Mouse (Mus musculus): ENCODE data around the gene Washc3. TPM values are rescaled to one million over a fixed set of nuclear protein-coding genes. Genes with fewer than 3 reads are reported as not detected.

Washc3 gene
- polyA plus RNA-seq, 1 experiment from 2014 or later: 53.4 TPM

GRCm38 (mm10) chr10:88202581-88202980 is 1.7 kb downstream of the Washc3 start:
- H3K9me3 ChIP-seq (replicated peaks; ENCODE audit: control insufficient read depth, low read length): no peaks in the 10 kb centered on the region
- H3K27ac ChIP-seq (ENCODE audit: low read depth, low read length): no peak overlapping the region
- no peak overlapping the region for H3K4me3 ChIP-seq (ENCODE audit: low read depth, low read length)
- no peak overlapping the region for H3K9ac ChIP-seq (ENCODE audit: low read depth, low read length)
- H3K36me3 ChIP-seq (ENCODE audit: control insufficient read depth, insufficient read depth, low read length): no peaks in the 10 kb centered on the region; the same call in none of the 2 replicates
- H3K4me2 ChIP-seq: no peak overlapping the region
- WGBS (ENCODE audit: insufficient replicate concordance): 78% methylated on average over 8 of the region's 8 CpGs
- ATAC-seq (replicated peaks; ENCODE audit: insufficient number of reproducible peaks, low FRiP score, low TSS enrichment): no peak
- 0 out of 2 replicates have a peak, but pooled peaks cover 3% of the 10 kb centered on the region for H3K4me1 ChIP-seq (ENCODE audit: control insufficient read depth, insufficient read depth, low read length)
- no peaks in the 10 kb centered on the region for H3K27me3 ChIP-seq (ENCODE audit: control insufficient read depth, insufficient read depth, low read length)

- no peak for ATAC-seq (replicated peaks; ENCODE audit: insufficient number of reproducible peaks, low FRiP score, low TSS enrichment)
- 87% methylated on average over 6 of the region's 6 CpGs for WGBS (ENCODE audit: insufficient replicate concordance)
- Histone ChIP-seq H3K4me2 (no peak overlapping the region), H3K9ac (ENCODE audit: low read depth, low read length) (no peak overlapping the region), H3K27me3 (ENCODE audit: control insufficient read depth, insufficient read depth, low read length) (no peaks in the 10 kb centered on the region), H3K27ac (ENCODE audit: low read depth, low read length) (no peak overlapping the region), H3K4me1 (ENCODE audit: control insufficient read depth, insufficient read depth, low read length) (0 out of 2 replicates have a peak, but pooled peaks cover 3% of the 10 kb centered on the region), H3K36me3 (ENCODE audit: control insufficient read depth, insufficient read depth, low read length) (no peaks in the 10 kb centered on the region; the same call in none of the 2 replicates), H3K9me3 (replicated peaks; ENCODE audit: control insufficient read depth, low read length) (no peaks in the 10 kb centered on the region), H3K4me3 (ENCODE audit: low read depth, low read length) (no peak overlapping the region)
Measured at GRCm38 (mm10) chr10:88203236-88203635, 2.3 kb downstream of the Washc3 start.

- WGBS (ENCODE audit: insufficient replicate concordance): 97% methylated on average over 5 of the region's 5 CpGs
- Histone ChIP-seq H3K36me3 (ENCODE audit: control insufficient read depth, insufficient read depth, low read length) (no peaks in the 10 kb centered on the region), H3K9ac (ENCODE audit: low read depth, low read length) (no peak overlapping the region), H3K4me3 (ENCODE audit: low read depth, low read length) (no peak overlapping the region), H3K9me3 (replicated peaks; ENCODE audit: control insufficient read depth, low read length) (no peaks in the 10 kb centered on the region), H3K4me1 (ENCODE audit: control insufficient read depth, insufficient read depth, low read length) (no peaks in the 10 kb centered on the region), H3K27ac (ENCODE audit: low read depth, low read length) (no peak overlapping the region), H3K4me2 (no peak overlapping the region), H3K27me3 (ENCODE audit: control insufficient read depth, insufficient read depth, low read length) (no peaks in the 10 kb centered on the region)
- ATAC-seq (replicated peaks; ENCODE audit: insufficient number of reproducible peaks, low FRiP score, low TSS enrichment): no peak
Measured at GRCm38 (mm10) chr10:88212644-88213043, 11.8 kb downstream of the Washc3 start.

- Histone ChIP-seq H3K4me3 (ENCODE audit: low read depth, low read length) (no peak overlapping the region), H3K36me3 (ENCODE audit: control insufficient read depth, insufficient read depth, low read length) (no peaks in the 10 kb centered on the region), H3K9ac (ENCODE audit: low read depth, low read length) (no peak overlapping the region), H3K27me3 (ENCODE audit: control insufficient read depth, insufficient read depth, low read length) (no peaks in the 10 kb centered on the region), H3K4me2 (no peak overlapping the region), H3K4me1 (ENCODE audit: control insufficient read depth, insufficient read depth, low read length) (no peaks in the 10 kb centered on the region), H3K9me3 (replicated peaks; ENCODE audit: control insufficient read depth, low read length) (no peaks in the 10 kb centered on the region), H3K27ac (ENCODE audit: low read depth, low read length) (no peak overlapping the region)
- no peak for ATAC-seq (replicated peaks; ENCODE audit: insufficient number of reproducible peaks, low FRiP score, low TSS enrichment)
- WGBS (ENCODE audit: insufficient replicate concordance): 91% methylated on average over 20 of the region's 20 CpGs
Measured at GRCm38 (mm10) chr10:88214800-88215514, 14.1 kb downstream of the Washc3 start.

- Histone ChIP-seq H3K27ac (ENCODE audit: low read depth, low read length) (no peak overlapping the region), H3K27me3 (ENCODE audit: control insufficient read depth, insufficient read depth, low read length) (no peaks in the 10 kb centered on the region), H3K4me3 (ENCODE audit: low read depth, low read length) (no peak overlapping the region), H3K9me3 (replicated peaks; ENCODE audit: control insufficient read depth, low read length) (no peaks in the 10 kb centered on the region), H3K4me2 (no peak overlapping the region), H3K9ac (ENCODE audit: low read depth, low read length) (no peak overlapping the region), H3K36me3 (ENCODE audit: control insufficient read depth, insufficient read depth, low read length) (no peaks in the 10 kb centered on the region), H3K4me1 (ENCODE audit: control insufficient read depth, insufficient read depth, low read length) (no peaks in the 10 kb centered on the region)
- 95% methylated on average over 3 of the region's 3 CpGs for WGBS (ENCODE audit: insufficient replicate concordance)
- no peak for ATAC-seq (replicated peaks; ENCODE audit: insufficient number of reproducible peaks, low FRiP score, low TSS enrichment)
Measured at GRCm38 (mm10) chr10:88218161-88218560, 17.3 kb downstream of the Washc3 start.

- H3K27ac ChIP-seq (ENCODE audit: low read depth, low read length): no peak overlapping the region
- no peaks in the 10 kb centered on the region for H3K4me1 ChIP-seq (ENCODE audit: control insufficient read depth, insufficient read depth, low read length)
- H3K36me3 ChIP-seq (ENCODE audit: control insufficient read depth, insufficient read depth, low read length): 0 out of 2 replicates have a peak, but pooled peaks cover 2% of the 10 kb centered on the region
- H3K4me3 ChIP-seq (ENCODE audit: low read depth, low read length): no peak overlapping the region
- H3K4me2 ChIP-seq: no peak overlapping the region
- no peaks in the 10 kb centered on the region for H3K27me3 ChIP-seq (ENCODE audit: control insufficient read depth, insufficient read depth, low read length)
- H3K9me3 ChIP-seq (replicated peaks; ENCODE audit: control insufficient read depth, low read length): no peaks in the 10 kb centered on the region
- ATAC-seq (replicated peaks; ENCODE audit: insufficient number of reproducible peaks, low FRiP score, low TSS enrichment): no peak
- 90% methylated on average over 5 of the region's 5 CpGs for WGBS (ENCODE audit: insufficient replicate concordance)
- no peak overlapping the region for H3K9ac ChIP-seq (ENCODE audit: low read depth, low read length)
Measured at GRCm38 (mm10) chr10:88221718-88222117, 20.8 kb downstream of the Washc3 start.

GRCm38 (mm10) chr10:88225421-88225820 is 24.5 kb downstream of the Washc3 start:
- H3K27me3 ChIP-seq (ENCODE audit: control insufficient read depth, insufficient read depth, low read length): no peaks in the 10 kb centered on the region
- no peak overlapping the region for H3K27ac ChIP-seq (ENCODE audit: low read depth, low read length)
- 0 out of 2 replicates have a peak, but pooled peaks cover 2% of the 10 kb centered on the region for H3K36me3 ChIP-seq (ENCODE audit: control insufficient read depth, insufficient read depth, low read length)
- no peaks in the 10 kb centered on the region for H3K4me1 ChIP-seq (ENCODE audit: control insufficient read depth, insufficient read depth, low read length)
- H3K9me3 ChIP-seq (replicated peaks; ENCODE audit: control insufficient read depth, low read length): no peaks in the 10 kb centered on the region
- no peak for ATAC-seq (replicated peaks; ENCODE audit: insufficient number of reproducible peaks, low FRiP score, low TSS enrichment)
- H3K4me3 ChIP-seq (ENCODE audit: low read depth, low read length): no peak overlapping the region
- no peak overlapping the region for H3K4me2 ChIP-seq
- 86% methylated on average over 5 of the region's 5 CpGs for WGBS (ENCODE audit: insufficient replicate concordance)
- H3K9ac ChIP-seq (ENCODE audit: low read depth, low read length): no peak overlapping the region

- Histone ChIP-seq H3K36me3 (ENCODE audit: control insufficient read depth, insufficient read depth, low read length) (0 out of 2 replicates have a peak, but pooled peaks cover 2% of the 10 kb centered on the region), H3K27me3 (ENCODE audit: control insufficient read depth, insufficient read depth, low read length) (no peaks in the 10 kb centered on the region), H3K4me1 (ENCODE audit: control insufficient read depth, insufficient read depth, low read length) (no peaks in the 10 kb centered on the region), H3K4me3 (ENCODE audit: low read depth, low read length) (no peak overlapping the region), H3K9ac (ENCODE audit: low read depth, low read length) (no peak overlapping the region), H3K9me3 (replicated peaks; ENCODE audit: control insufficient read depth, low read length) (no peaks in the 10 kb centered on the region), H3K4me2 (no peak overlapping the region), H3K27ac (ENCODE audit: low read depth, low read length) (no peak overlapping the region)
- ATAC-seq (replicated peaks; ENCODE audit: insufficient number of reproducible peaks, low FRiP score, low TSS enrichment): no peak
- 87% methylated on average over 2 of the region's 2 CpGs for WGBS (ENCODE audit: insufficient replicate concordance)
Measured at GRCm38 (mm10) chr10:88227962-88228361, 27.1 kb downstream of the Washc3 start.

- 60% methylated on average over 8 of the region's 8 CpGs for WGBS (ENCODE audit: insufficient replicate concordance)
- H3K9me3 ChIP-seq (replicated peaks; ENCODE audit: control insufficient read depth, low read length): no peaks in the 10 kb centered on the region
- H3K4me2 ChIP-seq: no peak overlapping the region
- H3K9ac ChIP-seq (ENCODE audit: low read depth, low read length): no peak overlapping the region
- H3K4me1 ChIP-seq (ENCODE audit: control insufficient read depth, insufficient read depth, low read length): no peaks in the 10 kb centered on the region
- H3K27ac ChIP-seq (ENCODE audit: low read depth, low read length): no peak overlapping the region
- H3K27me3 ChIP-seq (ENCODE audit: control insufficient read depth, insufficient read depth, low read length): no peaks in the 10 kb centered on the region
- no peak overlapping the region for H3K4me3 ChIP-seq (ENCODE audit: low read depth, low read length)
- no peak for ATAC-seq (replicated peaks; ENCODE audit: insufficient number of reproducible peaks, low FRiP score, low TSS enrichment)
- no peaks in the 10 kb centered on the region for H3K36me3 ChIP-seq (ENCODE audit: control insufficient read depth, insufficient read depth, low read length)
Measured at GRCm38 (mm10) chr10:88228521-88229017, 27.7 kb downstream of the Washc3 start.
